Mouse (Mus musculus) right cerebral cortex, postnatal 14 days (tissue): ENCODE measurements around the gene Lcp1.
A peak's percentile ranks its signal among the peaks of the same experiment; 100 is the strongest.

Source experiments
- DNase-seq: peaks from one replicate; pipeline ENCODE4 v3.0.0; 2022

Gene Lcp1

DNA sequence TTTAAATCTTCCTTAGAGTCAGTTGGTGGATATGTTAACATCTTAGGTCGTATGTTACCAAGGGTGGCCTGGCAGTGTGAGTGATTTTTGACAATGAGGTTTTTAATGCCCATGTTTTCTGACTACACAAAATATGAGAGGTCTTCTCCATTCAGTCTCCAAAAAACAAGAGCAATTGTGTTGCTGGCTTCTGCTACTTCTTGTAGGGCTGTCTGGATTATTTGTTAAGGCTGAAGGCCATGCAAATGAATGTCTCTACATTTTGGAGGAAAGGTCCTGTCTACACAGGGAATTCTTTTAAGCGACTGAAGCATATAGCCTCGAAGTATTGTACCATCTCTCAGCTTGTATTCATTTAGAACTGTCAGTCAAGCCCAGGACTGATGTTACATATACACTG lies 46.5 kb downstream of the Lcp1 start:
- no peak for DNase-seq

DNA sequence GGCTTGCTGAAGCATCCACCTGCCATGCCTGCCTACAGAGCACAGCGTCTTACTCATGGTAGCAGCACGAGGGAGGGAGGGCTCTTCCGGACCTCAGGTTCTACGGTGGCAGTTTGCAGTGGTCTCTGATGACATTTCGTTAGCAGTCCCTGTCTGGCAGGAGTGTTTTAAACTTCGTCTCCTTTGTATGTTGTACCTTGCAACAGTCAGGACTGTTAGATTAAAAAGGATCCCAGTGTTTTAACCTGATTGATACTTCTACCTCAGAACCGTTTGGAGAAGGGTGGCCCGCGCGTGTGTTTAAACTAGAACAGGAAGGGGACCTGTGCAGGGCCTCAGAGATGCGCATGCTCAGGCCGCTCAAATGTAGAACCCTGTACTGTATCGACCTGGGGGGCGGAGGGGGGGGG lies 47.5 kb downstream of the Lcp1 start:
- no peak for DNase-seq

DNA sequence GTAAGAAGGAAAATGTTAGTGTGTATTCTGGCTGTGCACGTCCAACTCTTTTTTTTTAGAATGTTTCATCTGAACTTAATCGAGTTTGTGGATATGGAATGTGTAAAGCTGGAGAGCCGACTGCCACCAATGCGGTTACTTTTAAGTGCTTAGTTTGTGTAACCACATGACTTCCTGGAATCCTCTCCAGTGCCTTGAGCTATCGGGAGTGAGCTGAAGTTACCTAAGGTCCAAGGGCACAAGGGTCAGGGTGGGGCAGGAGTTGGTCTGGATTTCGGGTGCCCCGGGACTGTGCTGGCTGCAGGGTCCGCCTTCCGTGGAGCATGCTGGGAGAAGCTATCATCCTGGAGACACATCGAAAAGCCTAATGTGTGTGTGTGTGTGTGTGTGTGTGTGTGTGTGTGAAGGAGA lies 47.9 kb downstream of the Lcp1 start:
- no peak for DNase-seq

- no peak for DNase-seq
These were observed 48.5 kb downstream of the Lcp1 start for GRCm38 (mm10) chr14:75179255-75179963.

- no peak for DNase-seq
These were observed 49.7 kb downstream of the Lcp1 start for GRCm38 (mm10) chr14:75180551-75180978.

GRCm38 (mm10) chr14:75181062-75181935 lies 50.4 kb downstream of the Lcp1 start:
- no peak for DNase-seq

GRCm38 (mm10) chr14:75182378-75182777 lies 51.5 kb downstream of the Lcp1 start:
- DNase-seq: no peak

DNA sequence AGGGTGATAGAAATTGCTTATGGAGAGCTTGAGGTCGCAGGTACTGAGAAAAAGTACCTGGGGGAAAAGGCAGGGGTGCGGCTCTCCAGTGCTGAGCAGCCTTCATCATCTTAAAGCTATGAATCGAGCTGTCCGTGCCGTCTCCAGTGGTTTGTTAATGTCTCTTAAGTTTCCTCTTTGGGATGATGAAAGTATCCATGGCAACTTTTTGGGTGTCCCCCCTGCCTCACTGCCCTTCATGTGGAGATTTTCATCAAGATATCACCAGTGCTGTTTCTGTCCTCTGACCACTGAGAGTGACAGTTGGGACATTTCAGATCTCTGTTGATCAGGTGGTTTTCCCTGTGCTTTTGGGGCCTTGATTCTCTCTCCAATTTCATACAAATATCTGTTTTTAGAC lies 51.9 kb downstream of the Lcp1 start:
- DNase-seq: no peak

DNA sequence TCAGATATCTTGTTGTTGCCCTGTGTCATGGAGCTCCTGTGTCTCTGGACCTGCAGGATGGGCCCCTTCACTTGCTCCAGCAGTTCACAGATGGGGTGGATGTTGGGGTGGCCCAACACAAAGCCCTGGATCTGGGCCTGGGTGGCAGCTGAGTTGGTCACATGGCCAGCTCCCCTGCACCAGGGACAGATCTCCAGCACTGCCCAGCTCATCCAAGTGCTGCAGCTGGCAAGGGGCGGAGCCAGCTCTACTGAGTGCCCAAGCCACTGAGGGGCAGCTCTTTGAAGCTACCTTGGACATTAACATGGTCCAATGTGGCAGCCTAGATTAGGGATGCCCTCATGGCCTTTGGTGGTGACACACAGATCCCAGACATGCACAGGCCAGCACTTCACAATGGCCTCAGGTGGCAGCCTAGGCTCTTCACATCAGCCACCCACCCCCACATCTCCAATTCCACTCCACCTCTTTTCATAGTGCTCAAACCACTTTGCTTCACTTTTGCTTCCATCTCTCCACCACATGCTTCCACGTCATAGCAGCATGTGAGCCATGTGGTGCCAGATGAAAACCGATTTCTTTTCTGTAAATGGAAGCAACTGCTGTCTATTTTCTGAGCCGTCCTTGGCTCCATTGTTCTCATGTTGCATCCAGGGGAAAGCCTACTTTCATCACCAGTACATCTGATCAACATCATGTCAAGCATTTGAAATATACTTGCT lies 53.3 kb downstream of the Lcp1 start:
- DNase-seq: no peak

DNA sequence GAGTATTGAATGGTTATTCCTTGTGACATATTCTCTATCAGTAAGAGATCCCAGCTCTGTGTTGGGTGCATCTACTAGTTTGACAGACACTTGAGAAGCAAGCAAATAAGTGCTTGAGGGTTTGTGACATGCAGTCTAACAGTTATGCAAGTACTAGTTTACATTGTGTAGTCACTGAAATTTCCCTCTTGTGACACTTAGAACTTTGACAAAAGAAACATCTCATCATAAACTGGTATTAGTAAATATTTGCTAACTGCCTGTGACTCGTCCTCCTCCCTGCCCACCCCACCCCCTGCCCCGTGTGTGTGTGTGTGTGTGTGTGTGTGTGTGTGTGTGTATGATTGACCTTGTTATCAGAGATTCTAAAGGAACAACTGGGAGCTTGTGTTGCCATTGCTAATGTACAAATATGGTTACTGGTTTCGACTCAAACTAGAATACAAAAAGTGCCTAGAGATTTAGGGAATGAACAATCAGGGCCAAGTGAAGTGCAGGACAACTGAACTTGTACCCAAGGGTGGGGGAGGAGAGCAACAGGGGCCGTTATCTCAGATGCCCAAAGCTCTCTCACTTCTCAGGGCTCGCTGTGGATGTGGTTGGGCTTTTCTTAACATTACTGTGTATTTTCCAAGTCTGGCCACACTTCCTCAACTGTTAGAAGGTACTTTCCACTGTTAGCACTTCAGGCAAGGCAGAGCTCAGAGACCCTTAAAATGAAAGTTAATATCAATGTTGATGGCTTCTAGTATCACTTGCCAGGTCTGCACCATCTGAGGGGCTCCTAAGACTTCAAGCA lies 55.1 kb downstream of the Lcp1 start:
- no peak for DNase-seq

- DNase-seq: no peak
These were observed 56.0 kb downstream of the Lcp1 start for GRCm38 (mm10) chr14:75186858-75187415.

DNA sequence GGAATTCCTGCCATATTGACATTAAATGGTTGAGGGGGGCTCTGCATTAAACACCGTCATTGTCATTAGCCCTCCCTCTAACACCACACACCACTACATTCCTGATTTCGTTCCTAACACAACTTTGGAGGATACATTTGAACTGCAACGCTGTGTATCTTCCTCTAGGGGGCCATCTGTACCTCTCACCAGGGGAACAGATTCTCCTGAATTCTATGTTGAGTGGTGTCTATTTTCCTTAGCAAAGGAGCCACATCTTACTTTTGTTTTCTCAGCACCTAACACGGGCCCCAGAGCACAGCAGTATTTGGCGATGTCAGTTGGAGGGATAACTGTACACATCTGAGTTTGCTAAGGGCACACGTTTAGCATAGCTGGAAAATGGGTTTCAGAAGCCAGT lies 57.6 kb downstream of the Lcp1 start:
- no peak for DNase-seq

GRCm38 (mm10) chr14:75189031-75189430 lies 58.1 kb downstream of the Lcp1 start:
- no peak for DNase-seq

DNA sequence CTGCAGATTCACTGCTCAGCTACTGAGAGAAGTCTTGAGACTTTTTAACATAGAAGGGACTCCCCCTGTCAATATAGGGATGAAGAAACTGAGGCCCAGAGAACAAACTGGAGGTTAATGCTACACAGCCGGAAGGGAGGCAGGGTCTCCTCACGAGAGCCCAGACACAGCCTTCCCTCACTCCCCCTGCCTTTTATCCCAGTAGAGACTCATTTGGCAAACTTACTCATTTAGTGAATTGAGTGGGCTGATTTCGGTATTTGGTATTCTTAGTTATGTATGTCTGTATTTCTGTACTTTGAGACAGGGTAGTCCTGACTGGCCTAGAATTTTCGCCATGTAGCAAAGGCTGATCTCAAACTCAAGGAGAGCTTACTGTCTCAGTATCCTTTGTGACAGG lies 59.8 kb downstream of the Lcp1 start:
- no peak for DNase-seq

DNA sequence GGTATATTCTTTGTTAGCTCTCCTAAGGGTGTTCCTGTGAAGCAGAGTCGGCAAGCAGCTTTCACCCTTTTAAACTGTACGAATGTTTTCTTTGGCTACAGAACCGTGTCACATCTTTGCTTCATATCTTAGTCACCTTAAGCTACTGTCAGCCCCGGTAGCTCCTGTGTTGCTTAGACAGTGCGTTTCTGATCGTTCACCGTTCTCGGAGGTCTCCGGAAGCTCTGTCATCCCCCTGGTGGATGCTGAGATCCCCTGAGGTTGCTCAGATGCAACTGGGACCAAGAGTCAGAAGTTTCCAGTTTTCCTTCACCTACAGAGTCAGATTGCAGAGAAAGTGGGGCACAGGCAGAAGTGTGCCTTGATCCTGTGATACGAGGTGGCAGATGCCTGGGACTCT lies 61.5 kb downstream of the Lcp1 start:
- no peak for DNase-seq

GRCm38 (mm10) chr14:75192858-75193257 lies 62.0 kb downstream of the Lcp1 start:
- no peak for DNase-seq

DNA sequence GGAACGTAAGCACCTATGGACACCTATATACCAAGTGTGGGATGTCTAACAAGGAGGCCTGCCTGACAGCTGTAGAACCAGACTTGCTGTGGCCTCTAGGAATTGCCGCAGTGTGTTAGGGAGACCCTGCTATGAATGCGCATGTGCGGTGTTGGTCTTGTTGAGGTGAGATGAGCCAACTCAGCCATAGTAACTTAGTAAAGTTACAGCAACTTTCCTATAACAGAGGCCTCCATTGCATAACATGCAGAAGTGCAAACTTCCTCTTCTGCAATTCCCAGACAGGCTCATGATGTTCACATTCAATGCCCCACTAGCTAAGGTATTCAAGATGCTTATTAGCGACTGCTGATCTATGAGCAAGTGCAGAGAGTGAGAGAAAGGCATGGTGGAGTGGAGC lies 64.6 kb downstream of the Lcp1 start:
- DNase-seq: no peak

DNA sequence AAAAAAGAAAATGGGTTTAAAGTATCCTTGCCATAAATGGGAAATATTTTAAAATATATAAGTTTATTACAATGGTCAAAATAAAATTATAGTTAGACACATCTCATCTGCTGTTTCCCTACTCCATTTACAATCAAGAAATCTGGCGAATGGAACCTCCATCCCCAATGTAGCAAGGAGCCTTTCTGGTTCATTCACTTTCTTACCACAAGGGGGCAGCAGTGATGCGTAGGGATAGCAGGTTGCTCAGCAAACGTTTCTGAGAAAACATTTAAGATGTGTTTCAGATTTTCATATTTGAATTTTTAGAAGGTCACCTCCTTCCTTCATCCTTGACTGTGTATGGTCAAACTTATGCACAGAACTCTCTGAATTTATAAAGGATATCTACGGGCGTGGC lies 66.1 kb downstream of the Lcp1 start:
- DNase-seq: peak; percentile 65

- no peak for DNase-seq
These were observed 66.8 kb downstream of the Lcp1 start for GRCm38 (mm10) chr14:75197660-75198059.

- DNase-seq: no peak
These were observed 74.6 kb downstream of the Lcp1 start for GRCm38 (mm10) chr14:75205363-75206051.

DNA sequence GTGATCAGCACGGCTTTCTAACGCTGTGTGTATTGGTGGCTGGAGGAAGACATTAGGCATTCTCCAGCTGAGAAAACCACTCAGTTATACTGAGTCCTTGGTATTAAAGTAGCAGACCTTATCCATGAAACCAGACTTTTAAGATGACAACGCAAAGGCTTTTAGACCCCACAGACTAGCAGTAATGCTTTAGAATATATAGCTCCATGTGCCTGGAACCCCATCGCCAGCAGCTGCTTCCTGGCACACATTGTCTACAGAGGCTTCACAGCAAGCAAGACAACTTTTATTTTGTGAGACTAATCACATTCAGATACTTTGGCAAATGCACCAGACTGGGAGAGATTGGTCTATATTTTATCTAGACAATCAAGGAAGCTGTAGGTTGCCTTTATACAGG lies 75.4 kb downstream of the Lcp1 start:
- DNase-seq: no peak
